Mouse (Mus musculus) frontal cortex, adult (tissue): ENCODE measurements around the gene Susd2.

Source experiments
- ATAC-seq: cut with Nextera tagmentation; 2 replicates; pipeline ENCODE4 v1.9.2; 2017; ENCODE audit warnings: mild to moderate bottlenecking, moderate library complexity, mixed read lengths; ENCODE audit not compliant: low TSS enrichment

The Susd2 gene

GRCm38 (mm10) chr10:75625920-75626319 lies 17.9 kb downstream of the Susd2 start:
- ATAC-seq = no peak

GRCm38 (mm10) chr10:75620818-75621217 lies 23.0 kb downstream of the Susd2 start:
- ATAC-seq = no peak

- ATAC-seq = no peak
Measured at GRCm38 (mm10) chr10:75616044-75616443, 27.8 kb downstream of the Susd2 start.

GRCm38 (mm10) chr10:75610486-75610885 lies 33.3 kb downstream of the Susd2 start:
- no peak for ATAC-seq

GRCm38 (mm10) chr10:75608975-75609374 lies 34.8 kb downstream of the Susd2 start:
- ATAC-seq = no peak

GRCm38 (mm10) chr10:75607253-75607652 lies 36.6 kb downstream of the Susd2 start:
- no peak for ATAC-seq

- no peak for ATAC-seq
Measured at GRCm38 (mm10) chr10:75605162-75605846, 38.5 kb downstream of the Susd2 start.

- no peak for ATAC-seq
Measured at GRCm38 (mm10) chr10:75600189-75600730, 43.5 kb downstream of the Susd2 start.

GRCm38 (mm10) chr10:75595981-75596380 lies 47.8 kb downstream of the Susd2 start:
- ATAC-seq = no peak

- no peak for ATAC-seq
Measured at GRCm38 (mm10) chr10:75592585-75592984, 51.2 kb downstream of the Susd2 start.

- ATAC-seq = no peak
Measured at GRCm38 (mm10) chr10:75591211-75591894, 52.5 kb downstream of the Susd2 start.

- ATAC-seq = no peak
Measured at GRCm38 (mm10) chr10:75589651-75590050, 54.2 kb downstream of the Susd2 start.

GRCm38 (mm10) chr10:75589129-75589528 lies 54.7 kb downstream of the Susd2 start, which contains the start of gene Ggt5:
Gene Ggt5 (plus strand): TSS chr10:75589340.
- no peak for ATAC-seq

GRCm38 (mm10) chr10:75588336-75588735 lies 55.5 kb downstream of the Susd2 start:
- ATAC-seq = no peak

GRCm38 (mm10) chr10:75587781-75588180 lies 56.0 kb downstream of the Susd2 start:
- no peak for ATAC-seq
